Mouse (Mus musculus) right cerebral cortex, adult 2 months (tissue): ENCODE measurements around the gene Ptges2.

Source experiments
- DNase-seq, 2 experiments: peaks; one replicate each; pipeline ENCODE4 v3.0.0; 2021 to 2022; ENCODE audit warnings: low spot score in 2 of 2

Gene Ptges2

DNA sequence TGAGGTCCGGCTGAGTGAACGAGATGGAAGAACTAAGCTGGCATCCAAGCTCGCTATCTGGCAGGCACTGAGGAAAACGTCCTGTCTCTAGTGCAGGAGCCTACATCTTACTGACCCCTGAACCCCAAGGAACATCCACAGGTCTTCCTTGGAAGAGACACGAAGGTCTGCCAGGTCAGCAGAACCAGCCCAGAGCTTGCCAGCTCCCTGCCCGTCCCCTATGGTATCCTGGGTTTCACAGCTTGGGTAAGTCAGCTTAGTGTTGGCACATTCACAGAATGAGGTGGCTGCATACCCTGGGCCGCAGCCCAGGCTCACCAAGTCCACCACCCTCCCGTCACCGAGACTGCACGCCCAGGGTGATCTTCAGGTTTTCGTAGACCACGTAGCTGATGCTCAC is 20.1 kb downstream of the Ptges2 start:
- DNase-seq, result no peak

- no peak for DNase-seq
Measured at GRCm38 (mm10) chr2:32416556-32416955, 20.9 kb downstream of the Ptges2 start.

DNA sequence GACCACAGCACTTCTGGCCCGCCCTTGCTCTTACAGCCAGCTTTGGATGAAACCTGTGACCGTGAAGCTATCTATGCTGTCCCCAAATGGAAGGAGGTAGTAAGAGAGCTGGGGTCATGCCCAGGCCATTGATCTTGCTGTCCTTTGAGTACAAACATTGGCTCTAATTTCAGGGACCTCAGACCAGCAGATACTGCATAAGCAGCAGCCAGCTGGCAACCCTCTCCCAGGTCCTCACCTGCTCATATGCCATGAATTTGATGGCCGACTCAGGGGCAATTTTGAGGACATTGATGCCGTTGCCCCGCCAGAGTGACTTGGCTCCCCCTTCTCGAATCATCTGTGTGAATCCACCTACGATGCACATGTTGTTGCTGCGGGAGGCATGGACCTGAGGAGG is 21.8 kb downstream of the Ptges2 start:
- no peak for DNase-seq

DNA sequence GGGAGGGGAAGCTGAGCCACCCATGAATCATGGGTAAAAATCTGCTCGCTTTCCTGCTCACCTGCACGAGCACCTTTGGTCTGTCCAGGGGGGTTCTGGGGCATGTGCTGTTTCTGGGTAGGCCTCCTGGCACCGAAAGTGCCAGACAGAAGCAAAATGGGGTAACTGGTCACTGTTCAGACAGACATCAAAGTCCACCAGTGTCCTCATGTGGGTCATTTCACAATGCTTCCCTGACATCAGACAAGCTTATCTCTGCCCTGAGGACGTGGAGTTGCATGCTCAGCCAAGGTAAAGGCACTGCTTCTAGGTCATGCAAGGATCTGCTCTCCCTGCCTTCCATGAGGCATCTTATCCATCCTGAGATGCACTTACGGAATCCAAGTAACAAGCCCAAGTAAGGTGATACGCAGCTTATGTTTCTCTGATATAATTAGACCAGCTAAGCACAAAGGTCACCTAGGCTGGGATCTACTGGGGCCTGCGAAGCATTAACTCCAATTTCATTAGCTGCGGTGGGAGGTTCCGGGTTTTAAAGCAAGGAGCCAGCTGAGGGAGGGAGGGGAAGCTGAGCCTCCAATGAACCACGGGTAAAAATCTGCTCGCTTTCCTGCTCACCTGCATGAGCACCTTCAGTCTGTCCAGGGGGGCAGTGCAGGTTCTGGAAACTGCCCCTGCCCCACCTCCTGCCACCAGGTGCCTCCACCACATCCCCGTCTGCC is 22.9 kb downstream of the Ptges2 start:
- DNase-seq, result no peak

DNA sequence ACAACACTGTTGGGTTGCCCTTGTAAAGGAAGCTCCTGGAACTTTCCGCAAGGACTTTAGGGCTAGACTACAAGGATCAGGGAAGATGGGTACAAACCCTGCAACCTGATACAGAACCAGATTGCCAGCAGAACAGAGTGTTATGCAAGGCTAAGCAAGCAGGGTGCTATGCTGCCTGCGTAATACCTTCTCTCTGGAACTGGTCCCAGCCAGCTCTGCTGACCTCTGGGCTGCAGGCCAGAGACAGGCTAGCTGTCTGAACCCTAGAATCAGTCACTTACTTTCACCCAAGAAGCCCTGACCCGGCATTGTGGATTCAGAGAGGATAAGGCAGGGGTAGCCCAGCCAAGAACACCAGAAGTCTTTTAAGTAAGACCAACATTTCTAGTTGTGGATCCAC is 23.7 kb downstream of the Ptges2 start:
- DNase-seq, result no peak

DNA sequence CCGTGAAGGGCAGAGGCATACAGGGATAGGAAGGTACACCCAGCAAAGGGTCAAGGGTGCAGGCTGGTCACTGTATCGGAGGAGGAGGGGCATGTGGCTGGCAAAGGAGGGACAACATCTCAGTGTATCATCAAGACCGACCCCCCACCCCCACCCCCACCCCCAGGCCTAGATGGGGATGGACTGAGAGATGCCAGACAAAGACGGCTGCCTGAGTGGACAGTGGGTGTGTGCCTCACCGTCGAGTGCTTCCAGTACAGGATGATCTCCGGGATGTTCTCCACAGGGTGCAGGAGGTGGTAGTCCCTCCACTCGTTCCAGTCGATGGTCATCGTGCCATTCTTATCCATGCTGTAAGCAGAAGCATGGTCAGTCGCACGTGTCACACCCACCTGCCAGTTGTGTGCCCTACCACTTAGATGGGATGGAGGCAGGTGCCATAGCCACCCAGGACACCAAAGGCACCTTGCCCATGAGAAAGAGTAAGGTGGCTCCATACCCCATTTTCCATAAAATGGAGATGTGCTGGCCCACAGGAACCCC is 24.4 kb downstream of the Ptges2 start:
- no peak for DNase-seq

GRCm38 (mm10) chr2:32420647-32421046 is 25.0 kb downstream of the Ptges2 start:
- DNase-seq, result no peak

- no peak for DNase-seq
Measured at GRCm38 (mm10) chr2:32421851-32422251, 26.2 kb downstream of the Ptges2 start.

- peak in 1 of 2 experiments; percentile 54 for DNase-seq
Measured at GRCm38 (mm10) chr2:32423481-32424331, 28.0 kb downstream of the Ptges2 start.

- no peak for DNase-seq
Measured at GRCm38 (mm10) chr2:32424796-32425195, 29.1 kb downstream of the Ptges2 start.

- peak in 1 of 2 experiments; percentile 63 for DNase-seq
Measured at GRCm38 (mm10) chr2:32425568-32425967, 29.9 kb downstream of the Ptges2 start.

DNA sequence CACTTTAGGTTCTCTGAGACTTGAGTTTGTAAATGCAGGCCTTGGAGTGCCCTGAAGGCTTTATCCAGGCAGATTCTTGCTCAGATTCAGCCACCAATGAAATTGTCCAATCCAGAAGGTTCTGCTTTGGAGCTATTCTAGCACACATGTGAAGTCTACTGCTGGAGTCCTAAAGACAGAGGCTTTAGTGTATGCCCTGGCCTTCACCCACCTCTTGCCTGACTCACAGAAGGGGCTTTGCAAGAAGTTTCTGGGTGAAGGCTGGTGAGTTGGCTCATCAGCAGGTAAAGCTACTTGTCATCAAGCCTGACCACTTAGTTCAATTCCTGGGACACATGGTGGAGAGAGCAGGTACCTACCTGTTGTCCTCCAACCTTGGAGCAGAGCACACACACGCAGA is 30.4 kb downstream of the Ptges2 start:
- no peak for DNase-seq

DNA sequence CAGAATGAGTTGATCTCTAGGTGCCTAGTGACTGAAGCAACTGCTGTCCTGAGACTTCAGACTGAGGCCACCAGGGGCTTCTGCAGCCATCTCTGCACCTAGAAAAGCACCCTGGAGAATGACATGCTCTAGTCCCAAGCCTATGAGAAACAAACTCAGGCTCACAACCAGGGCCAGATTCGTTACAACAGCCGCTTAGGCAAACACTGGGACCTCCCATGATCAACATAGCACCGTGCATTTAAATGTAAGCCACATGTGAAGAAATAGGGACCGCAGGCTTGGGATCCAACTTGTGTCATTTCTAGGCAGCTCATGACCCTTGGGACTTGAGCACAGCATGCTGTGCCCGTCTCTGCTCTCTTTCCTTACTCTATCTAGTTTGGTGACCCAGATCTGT is 32.0 kb downstream of the Ptges2 start:
- no peak for DNase-seq

DNA sequence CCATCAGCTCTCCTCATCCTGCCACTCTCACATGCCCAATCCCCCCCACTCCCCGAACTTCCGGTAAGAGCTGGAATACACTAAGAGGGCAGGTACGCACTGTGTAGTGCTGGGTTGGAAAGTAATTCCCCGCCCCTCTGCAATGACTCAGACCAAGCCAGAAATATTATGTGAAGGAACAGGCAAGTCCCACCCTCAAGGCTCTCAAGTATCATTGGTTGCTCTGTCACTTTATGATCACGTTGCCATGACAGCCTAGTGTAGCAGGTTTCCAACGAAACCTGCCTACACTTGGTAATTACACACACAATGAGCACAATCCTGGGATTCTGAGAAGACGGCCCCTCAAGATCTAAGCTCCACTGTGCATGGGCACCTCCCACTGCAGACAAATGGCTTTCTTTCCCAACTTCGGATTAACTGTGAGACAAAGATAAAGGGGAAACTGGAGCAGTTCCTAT is 32.6 kb downstream of the Ptges2 start:
- DNase-seq, result peak; percentile 71 to 75

DNA sequence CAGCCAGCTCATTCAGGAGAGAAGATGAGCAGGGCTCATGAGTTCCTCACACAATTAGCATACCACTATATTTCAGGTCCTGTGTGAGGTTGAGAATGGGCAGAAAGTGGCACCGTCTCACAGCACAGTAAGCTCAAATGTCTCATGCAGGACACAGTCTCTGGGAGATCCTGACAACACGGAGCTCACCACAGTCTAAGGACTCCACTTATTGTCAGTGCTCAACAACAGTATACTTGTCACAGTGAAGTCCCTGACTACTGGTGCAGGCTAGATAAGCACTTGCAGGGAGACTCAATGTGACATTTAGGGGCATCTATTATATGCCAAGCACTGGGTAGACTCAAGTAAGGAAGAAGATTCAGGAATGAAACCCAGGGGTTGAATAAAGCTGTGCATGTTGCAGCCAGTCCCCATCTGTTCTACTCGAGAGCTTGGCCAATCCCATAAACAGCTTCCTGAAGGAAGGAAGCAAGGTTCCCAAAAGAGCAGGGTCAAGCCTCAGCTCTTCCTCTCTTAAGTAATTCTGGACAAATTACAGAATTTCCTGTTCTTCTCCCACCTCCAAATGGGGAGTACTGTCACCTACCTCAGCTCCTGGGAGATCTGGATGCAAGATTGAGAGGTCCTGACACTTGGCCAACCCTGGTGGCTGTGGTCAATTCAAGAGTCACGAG is 33.7 kb downstream of the Ptges2 start:
- no peak for DNase-seq

GRCm38 (mm10) chr2:32430701-32431676 is 35.3 kb downstream of the Ptges2 start:
- DNase-seq, result peak; percentile 86 to 92

- no peak for DNase-seq
Measured at GRCm38 (mm10) chr2:32436686-32437372, 41.1 kb downstream of the Ptges2 start.

GRCm38 (mm10) chr2:32437612-32438166 is 42.0 kb downstream of the Ptges2 start:
- no peak for DNase-seq

DNA sequence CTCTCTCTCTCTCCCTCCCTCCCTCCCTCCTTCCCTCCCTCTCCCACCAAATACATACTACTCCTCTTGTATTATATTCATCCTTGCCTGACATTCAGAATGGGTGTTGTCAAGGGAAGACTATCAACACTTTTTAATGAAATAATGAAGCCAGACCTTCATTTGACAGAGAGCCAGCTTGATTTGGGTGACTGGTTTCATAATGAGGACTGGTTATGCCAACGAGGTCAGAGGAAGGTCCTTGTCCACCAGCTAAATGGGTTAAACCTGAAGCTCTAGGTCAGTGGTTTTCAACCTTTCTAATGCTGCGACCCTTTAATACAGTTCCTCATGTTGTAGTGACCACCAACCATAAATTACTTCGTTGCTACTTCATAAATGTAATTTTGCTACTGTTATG is 43.0 kb downstream of the Ptges2 start:
- DNase-seq, result no peak

GRCm38 (mm10) chr2:32439177-32439576 is 43.5 kb downstream of the Ptges2 start:
- no peak for DNase-seq
